Mouse (Mus musculus): ENCODE measurements around the gene Myo3a.

DNA sequence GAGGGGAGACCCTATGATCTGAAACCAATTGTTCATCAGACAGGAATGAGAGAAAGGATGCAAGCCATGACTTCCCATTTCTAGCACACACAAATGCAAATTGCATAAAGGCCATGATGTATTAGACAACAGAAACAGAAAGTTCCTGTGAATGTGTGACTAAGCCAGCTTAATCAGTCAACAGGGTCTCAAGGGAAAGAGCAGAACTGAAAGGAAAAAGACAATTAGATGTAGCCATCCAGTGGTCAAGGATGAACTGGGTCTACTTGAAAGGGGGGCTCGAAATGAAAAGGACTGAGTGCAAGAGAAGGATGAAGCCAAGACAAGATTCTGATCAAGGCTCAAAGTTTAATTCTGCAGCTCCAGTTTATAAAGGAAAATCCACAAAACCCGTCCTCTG lies 58.1 kb downstream of the Myo3a start:
- no peak for TF ChIP-seq CTCF (IDR thresholded peaks at IDR 0.05; ENCODE audit: low read depth)
- TF ChIP-seq EP300 (IDR thresholded peaks at IDR 0.05; ENCODE audit: low read depth): no peak

Data from heart, postnatal 0 days (tissue).